Mouse (Mus musculus) forebrain, embryonic 14.5 days (tissue): ENCODE results near the gene Tcp11l2. TPM values are rescaled to one million over a fixed set of nuclear protein-coding genes. Genes with fewer than 3 reads are reported as not detected.
A peak's percentile ranks its signal among the peaks of the same experiment; 100 is the strongest.

Experiments used
- ATAC-seq: fragments of 200-750 bp; cut with Nextera tagmentation; 2 replicates; pipeline ENCODE4 v1.8.0; 2017; ENCODE audit warnings: mild to moderate bottlenecking, moderate library complexity
- DNase-seq: peaks from one replicate; pipeline ENCODE4 v3.0.0-alpha.2; 2015; ENCODE audit warnings: low spot score
- H3K27ac ChIP-seq: fragments of 300-500 bp; sonication (generic); 2 replicates; pipeline ENCODE4 v1.5.1; 2014; ENCODE audit warnings: low read depth, mild to moderate bottlenecking, control low read depth, low read length, moderate library complexity
- H3K27me3 ChIP-seq: fragments of 300-500 bp; sonication (generic); replicated peaks from 2 replicates; pipeline ENCODE4 v1.6.1; 2014; ENCODE audit warnings: low read length, control low read depth, mixed read lengths; ENCODE audit not compliant: control insufficient read depth, insufficient read depth
- H3K36me3 ChIP-seq: fragments of 300-500 bp; sonication (generic); 2 replicates; pipeline ENCODE4 v1.6.1; 2014; ENCODE audit warnings: low read length, control low read depth; ENCODE audit not compliant: control insufficient read depth, insufficient read depth
- H3K4me1 ChIP-seq: fragments of 300-500 bp; sonication (generic); 2 replicates; pipeline ENCODE4 v1.6.1; 2014; ENCODE audit warnings: antibody characterized with exemption, low read length, control low read depth; ENCODE audit not compliant: control insufficient read depth, insufficient read depth
- H3K4me2 ChIP-seq: fragments of 300-500 bp; sonication (generic); 2 replicates; pipeline ENCODE4 v1.6.1; 2014; ENCODE audit warnings: mild to moderate bottlenecking, control low read depth, low read length
- H3K4me3 ChIP-seq: fragments of 300-500 bp; sonication (generic); 2 replicates; pipeline ENCODE4 v1.5.1; 2014; ENCODE audit warnings: low read depth, low read length, control low read depth
- H3K9ac ChIP-seq: fragments of 300-500 bp; sonication (generic); 2 replicates; pipeline ENCODE4 v1.6.1; 2014; ENCODE audit warnings: mild to moderate bottlenecking, low read length, control low read depth, moderate library complexity
- H3K9me3 ChIP-seq: fragments of 300-500 bp; sonication (generic); replicated peaks from 2 replicates; pipeline ENCODE4 v1.6.1; 2016; ENCODE audit warnings: low read length, control low read depth, mixed read lengths; ENCODE audit not compliant: control insufficient read depth
- WGBS: fragments of 180-500 bp; shearing (Covaris S2); extraction: QIAGEN DNeasy Blood & Tissue Kit; methylation state at CpG from one replicate; pipeline ENCODE4 v1.1.7; 2014; 5-methylcytosine and 5-hydroxymethylcytosine counted together
- polyA plus RNA-seq: library from polyadenylated mRNA; unstranded; fragments of >200 nt; fragmentation: Nextera tagmentation; extraction: Ambion mirVana; gene quantifications from 2 replicates; pipeline ENCODE4 v1.2.1, GENCODE M21; 2014

The Tcp11l2 gene
- polyA plus RNA-seq, 1 experiment from 2014 or later, result 25.1 TPM

GRCm38 (mm10) chr10:84632005-84632404, 55.6 kb downstream of the Tcp11l2 start:
- Histone ChIP-seq H3K4me3 (no peak overlapping the region), H3K4me1 (no peaks in the 10 kb centered on the region), H3K36me3 (peaks cover 31% of the 10 kb centered on the region), H3K4me2 (no peak overlapping the region), H3K27me3 (no peaks in the 10 kb centered on the region), H3K9me3 (no peaks in the 10 kb centered on the region), H3K9ac (no peak overlapping the region), H3K27ac (no peak overlapping the region)
- DNase-seq, result no peak
- no peak for ATAC-seq
- 91% methylated on average over 4 of the region's 4 CpGs for WGBS

GRCm38 (mm10) chr10:84636656-84637055, 60.2 kb downstream of the Tcp11l2 start:
- H3K27ac ChIP-seq, result no peak overlapping the region
- peaks cover 35% of the 10 kb centered on the region for H3K36me3 ChIP-seq
- no peak for DNase-seq
- H3K9me3 ChIP-seq, result no peaks in the 10 kb centered on the region
- no peaks in the 10 kb centered on the region for H3K27me3 ChIP-seq
- ATAC-seq, result no peak
- no peak overlapping the region for H3K4me3 ChIP-seq
- H3K4me2 ChIP-seq, result no peak overlapping the region
- H3K4me1 ChIP-seq, result no peaks in the 10 kb centered on the region
- WGBS, result 95% methylated on average over 10 of the region's 10 CpGs
- no peak overlapping the region for H3K9ac ChIP-seq

GRCm38 (mm10) chr10:84638382-84638781, 62.0 kb downstream of the Tcp11l2 start:
- Histone ChIP-seq H3K4me3 (no peak overlapping the region), H3K9me3 (no peaks in the 10 kb centered on the region), H3K4me2 (no peak overlapping the region), H3K27me3 (no peaks in the 10 kb centered on the region), H3K4me1 (no peaks in the 10 kb centered on the region), H3K36me3 (peaks cover 29% of the 10 kb centered on the region; the same call in 1 of the 2 replicates), H3K9ac (no peak overlapping the region), H3K27ac (no peak overlapping the region)
- no peak for ATAC-seq
- WGBS, result 90% methylated on average over 4 of the region's 4 CpGs
- no peak for DNase-seq

GRCm38 (mm10) chr10:84639525-84640287, 63.3 kb downstream of the Tcp11l2 start:
- Histone ChIP-seq H3K4me1 (no peaks in the 10 kb centered on the region), H3K4me3 (no peak overlapping the region), H3K36me3 (peaks cover 26% of the 10 kb centered on the region; the same call in 1 of the 2 replicates), H3K9ac (no peak overlapping the region), H3K27ac (no peak overlapping the region), H3K4me2 (no peak overlapping the region), H3K27me3 (no peaks in the 10 kb centered on the region), H3K9me3 (no peaks in the 10 kb centered on the region)
- 83% methylated on average over 4 of the region's 4 CpGs for WGBS
- ATAC-seq (no peak), DNase-seq (no peak)

- Histone ChIP-seq H3K36me3 (peaks cover 23% of the 10 kb centered on the region; the same call in 1 of the 2 replicates), H3K9me3 (no peaks in the 10 kb centered on the region), H3K9ac (no peak overlapping the region), H3K4me2 (no peak overlapping the region), H3K27ac (no peak overlapping the region), H3K27me3 (no peaks in the 10 kb centered on the region), H3K4me3 (no peak overlapping the region), H3K4me1 (no peaks in the 10 kb centered on the region)
- 88% methylated on average over 7 of the region's 7 CpGs for WGBS
- DNase-seq, result no peak
- ATAC-seq, result no peak
Measured at GRCm38 (mm10) chr10:84640861-84641260, 64.4 kb downstream of the Tcp11l2 start.

GRCm38 (mm10) chr10:84641576-84641975, 65.2 kb downstream of the Tcp11l2 start:
- DNase-seq (peak; percentile 76), ATAC-seq (no peak)
- 0 out of 2 replicates have a peak, but pooled peaks cover under 1% of the 10 kb centered on the region for H3K4me1 ChIP-seq
- H3K9me3 ChIP-seq, result no peaks in the 10 kb centered on the region
- 67% methylated on average over 2 of the region's 2 CpGs for WGBS
- H3K4me2 ChIP-seq, result no peak overlapping the region
- H3K27me3 ChIP-seq, result no peaks in the 10 kb centered on the region
- H3K9ac ChIP-seq, result no peak overlapping the region
- H3K36me3 ChIP-seq, result peaks cover 19% of the 10 kb centered on the region; the same call in 1 of the 2 replicates
- H3K4me3 ChIP-seq, result no peak overlapping the region
- no peak overlapping the region for H3K27ac ChIP-seq

- Histone ChIP-seq H3K27me3 (no peaks in the 10 kb centered on the region), H3K4me2 (no peak overlapping the region), H3K27ac (no peak overlapping the region), H3K9ac (no peak overlapping the region), H3K9me3 (no peaks in the 10 kb centered on the region), H3K4me1 (peaks cover 2% of the 10 kb centered on the region; the same call in 1 of the 2 replicates), H3K36me3 (peaks cover 11% of the 10 kb centered on the region), H3K4me3 (no peak overlapping the region)
- ATAC-seq, result no peak
- 91% methylated on average over 8 of the region's 8 CpGs for WGBS
- DNase-seq, result no peak
Measured at GRCm38 (mm10) chr10:84645940-84646339, 69.5 kb downstream of the Tcp11l2 start.

- DNase-seq, result peak; percentile 36
- no peaks in the 10 kb centered on the region for H3K9me3 ChIP-seq
- no peak for ATAC-seq
- H3K9ac ChIP-seq, result no peak overlapping the region
- peaks cover 14% of the 10 kb centered on the region for H3K36me3 ChIP-seq
- H3K4me3 ChIP-seq, result no peak overlapping the region
- H3K27me3 ChIP-seq, result no peaks in the 10 kb centered on the region
- peaks cover 2% of the 10 kb centered on the region; the same call in 1 of the 2 replicates for H3K4me1 ChIP-seq
- WGBS, result 82% methylated on average over 12 of the region's 12 CpGs
- no peak overlapping the region for H3K4me2 ChIP-seq
- H3K27ac ChIP-seq, result no peak overlapping the region
Measured at GRCm38 (mm10) chr10:84646506-84647102, 70.2 kb downstream of the Tcp11l2 start.

GRCm38 (mm10) chr10:84647264-84647663, 70.8 kb downstream of the Tcp11l2 start:
- no peak for ATAC-seq
- Histone ChIP-seq H3K27me3 (no peaks in the 10 kb centered on the region), H3K4me3 (no peak overlapping the region), H3K27ac (no peak overlapping the region), H3K9me3 (no peaks in the 10 kb centered on the region), H3K9ac (no peak overlapping the region), H3K36me3 (peaks cover 14% of the 10 kb centered on the region), H3K4me1 (peaks cover 2% of the 10 kb centered on the region; the same call in 1 of the 2 replicates), H3K4me2 (no peak overlapping the region)
- whole genome bisulfite sequencing, result 93% methylated on average over 5 of the region's 5 CpGs
- no peak for DNase-seq
